Mouse (Mus musculus) liver, embryonic 14.5 days (tissue): ENCODE measurements around the gene Zfp68. TPM values are rescaled to one million over a fixed set of nuclear protein-coding genes. Genes with fewer than 3 reads are reported as not detected.
"Not testable (repeated sequence)": the region's sequence is repeated elsewhere in the genome, so short reads cannot be mapped to it uniquely, and the experiment has no call there.

Source experiments
- ATAC-seq: fragments of 200-750 bp; cut with Nextera tagmentation; 2 replicates; pipeline ENCODE4 v1.8.0; 2017; ENCODE audit warnings: moderate number of reproducible peaks, mild to moderate bottlenecking, moderate library complexity; ENCODE audit not compliant: insufficient read depth
- DNase-seq, 3 experiments: peaks; one replicate each; pipeline ENCODE4 v3.0.0-alpha.2; 2012 to 2013; ENCODE audit warnings: low read depth in 3 of 3, low spot score in 3 of 3
- H3K27ac ChIP-seq: fragments of 300-500 bp; sonication (generic); 2 replicates; pipeline ENCODE4 v1.5.1; 2014; ENCODE audit warnings: moderate library complexity, mild to moderate bottlenecking, control low read depth, inconsistent platforms
- H3K27me3 ChIP-seq: fragments of 300-500 bp; sonication (generic); 2 replicates; pipeline ENCODE4 v1.6.1; 2014; ENCODE audit warnings: mild to moderate bottlenecking, low read length, moderate library complexity; ENCODE audit not compliant: control insufficient read depth, insufficient read depth
- H3K36me3 ChIP-seq: fragments of 300-500 bp; sonication (generic); replicated peaks from 2 replicates; pipeline ENCODE4 v1.6.1; 2014; ENCODE audit warnings: low read depth; ENCODE audit not compliant: control insufficient read depth, insufficient read depth
- H3K4me1 ChIP-seq, 2 experiments: fragments of 200-500 bp in 1 of 2; fragments of 300-500 bp in 1 of 2; sonication (generic) in 1 of 2; replicated peaks; 2 replicates each; pipeline ENCODE4 v1.6.1; 2012 to 2014; ENCODE audit warnings: antibody characterized with exemption in 1 of 2, inconsistent platforms in 1 of 2, low read length in 1 of 2; ENCODE audit not compliant: control insufficient read depth in 2 of 2, insufficient read depth in 2 of 2
- H3K4me2 ChIP-seq: fragments of 300-500 bp; sonication (generic); 2 replicates; pipeline ENCODE4 v1.6.1; 2014; ENCODE audit warnings: low read depth, mild to moderate bottlenecking, control low read depth, moderate library complexity
- H3K4me3 ChIP-seq, 2 experiments: fragments of 200-500 bp in 1 of 2; fragments of 300-500 bp in 1 of 2; sonication (generic) in 1 of 2; 2 replicates each; pipeline ENCODE4 v1.5.1; 2012 to 2014; ENCODE audit warnings: low read depth in 2 of 2, low read length in 2 of 2, mild to moderate bottlenecking in 2 of 2, control low read depth in 1 of 2, inconsistent platforms in 1 of 2, moderate library complexity in 1 of 2; ENCODE audit not compliant: insufficient read depth in 1 of 2
- H3K9ac ChIP-seq: fragments of 300-500 bp; sonication (generic); replicated peaks from 2 replicates; pipeline ENCODE4 v1.6.1; 2014; ENCODE audit warnings: mild to moderate bottlenecking, control low read depth, moderate library complexity
- H3K9me3 ChIP-seq: fragments of 300-500 bp; sonication (generic); 2 replicates; pipeline ENCODE4 v1.6.1; 2016; ENCODE audit warnings: low read length, mixed read lengths; ENCODE audit not compliant: control insufficient read depth
- CTCF ChIP-seq: IDR thresholded peaks from 2 replicates; pipeline ENCODE4 v1.5.1; 2016; ENCODE audit warnings: antibody characterized with exemption, low read depth, control low read depth
- EP300 ChIP-seq: IDR thresholded peaks from 2 replicates; pipeline ENCODE4 v1.6.1; 2016; ENCODE audit warnings: antibody characterized with exemption, low read depth
- WGBS: fragments of 180-500 bp; shearing (Covaris S2); extraction: QIAGEN DNeasy Blood & Tissue Kit; methylation state at CpG from one replicate; pipeline ENCODE4 v1.1.7; 2014; ENCODE audit not compliant: insufficient replicate concordance; 5-methylcytosine and 5-hydroxymethylcytosine counted together
- polyA plus RNA-seq, 2 experiments: library from polyadenylated mRNA; depleted of rRNA in 1 of 2; stranded (reverse) in 1 of 2; unstranded in 1 of 2; fragments of >200 nt; fragmentation: Nextera tagmentation in 1 of 2; extraction: Ambion mirVana in 1 of 2; gene quantifications; 2 replicates each; pipeline versions ENCODE4 v1.2.1 to v1.2.3; 2012 to 2014

Gene Zfp68
- polyA plus RNA-seq, 2 experiments: 5.1 to 15.3 TPM

GRCm38 (mm10) chr5:138622645-138623477 lies 3.3 kb upstream of the Zfp68 start, which contains the start of gene A430033K04Rik:
TSS of gene A430033K04Rik (plus strand) at chr5:138622859.
- no peaks in the 10 kb centered on the region for H3K27me3 ChIP-seq
- no peaks in the 10 kb centered on the region for H3K9me3 ChIP-seq
- peak within 1 kb of the TSS; percentile 72 to 79 for H3K4me3 ChIP-seq
- TF ChIP-seq EP300: no peak
- 1% methylated on average over 30 of the region's 30 CpGs for WGBS
- no peaks in the 10 kb centered on the region for H3K36me3 ChIP-seq
- peaks cover 8 to 9% of the 10 kb centered on the region in 2 experiments for H3K4me1 ChIP-seq
- peak within 1 kb of the TSS; percentile 81 for H3K4me2 ChIP-seq
- peak within 1 kb of the TSS; percentile 92 for H3K9ac ChIP-seq
- DNase-seq: peak; percentile 87 to 89 (median 89)
- ATAC-seq: peak; percentile 84
- peak within 1 kb of the TSS; percentile 53 for H3K27ac ChIP-seq

DNA sequence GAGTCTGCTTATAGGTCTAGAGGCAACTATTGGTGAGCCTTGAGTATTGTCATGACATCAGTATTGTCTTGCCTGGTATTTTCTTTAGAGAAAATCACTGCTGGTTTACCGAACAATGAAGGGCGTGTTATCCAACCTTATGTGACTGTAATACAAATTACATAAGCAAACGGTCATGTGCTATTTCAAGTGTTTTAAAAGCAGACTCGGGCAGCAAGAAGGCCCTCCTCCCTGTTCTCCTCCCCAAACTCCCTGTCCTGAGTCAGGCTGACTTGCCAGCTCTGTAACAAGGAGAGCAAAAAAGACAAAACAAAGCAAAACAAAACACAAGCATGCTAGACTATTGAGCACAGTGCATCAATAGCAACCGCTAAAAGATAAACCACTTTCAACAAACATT lies 1.3 kb upstream of the Zfp68 start:
- no peaks in the 10 kb centered on the region for H3K27me3 ChIP-seq
- H3K4me3 ChIP-seq: no peak overlapping the region
- no peak overlapping the region for H3K27ac ChIP-seq
- no peak overlapping the region for H3K9ac ChIP-seq
- H3K4me1 ChIP-seq: peaks cover 8 to 9% of the 10 kb centered on the region in 2 experiments
- no peak overlapping the region for H3K4me2 ChIP-seq
- TF ChIP-seq CTCF: no peak
- TF ChIP-seq EP300: no peak
- no peak for DNase-seq
- no peaks in the 10 kb centered on the region for H3K9me3 ChIP-seq
- peaks cover 7% of the 10 kb centered on the region for H3K36me3 ChIP-seq
- WGBS: 76% methylated on average over 5 of the region's 5 CpGs
- no peak for ATAC-seq

DNA sequence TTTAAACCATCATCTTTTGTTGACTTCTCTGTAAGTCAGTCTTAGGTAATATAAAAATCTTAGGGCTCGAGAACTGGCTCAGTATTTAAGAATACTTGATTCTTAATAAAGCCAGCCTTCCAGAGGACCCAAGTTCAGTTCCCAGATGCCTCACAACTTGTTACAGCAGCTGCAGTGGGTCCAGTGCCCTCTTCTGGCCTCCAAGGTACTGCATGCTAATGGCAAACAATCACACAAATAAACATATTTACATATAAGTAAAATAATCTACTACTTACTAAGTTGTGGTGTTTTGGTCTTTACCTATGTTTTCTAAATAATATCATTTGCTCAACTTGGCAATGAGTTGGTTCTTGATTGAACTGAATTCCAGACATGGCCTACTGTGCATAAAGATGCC lies 1.2 kb downstream of the Zfp68 start:
- H3K36me3 ChIP-seq: peaks cover 27% of the 10 kb centered on the region
- no peak overlapping the region for H3K9ac ChIP-seq
- no peak for TF ChIP-seq EP300
- TF ChIP-seq CTCF: peak; percentile 68
- peak overlapping the region; percentile 75 for H3K4me2 ChIP-seq
- H3K4me1 ChIP-seq: peaks cover 3 to 8% of the 10 kb centered on the region in 2 experiments
- H3K27ac ChIP-seq: no peak overlapping the region
- 54% methylated on average over 1 of the region's 1 CpGs for WGBS
- DNase-seq: no peak
- ATAC-seq: no peak
- no peaks in the 10 kb centered on the region for H3K27me3 ChIP-seq
- no peaks in the 10 kb centered on the region for H3K9me3 ChIP-seq
- H3K4me3 ChIP-seq: peak overlapping the region in 1 of 2 experiments; percentile 71; a peak in 2 of 4 replicates

GRCm38 (mm10) chr5:138587396-138587795 lies 32.2 kb downstream of the Zfp68 start:
- Histone ChIP-seq H3K4me2 (no peak overlapping the region), H3K27ac (no peak overlapping the region), H3K4me1 (no peaks in the 10 kb centered on the region), H3K4me3 (no peak overlapping the region), H3K9ac (no peak overlapping the region), H3K36me3 (no peaks in the 10 kb centered on the region), H3K9me3 (no peaks in the 10 kb centered on the region), H3K27me3 (no peaks in the 10 kb centered on the region)
- TF ChIP-seq EP300: no peak
- no peak for TF ChIP-seq CTCF
- WGBS: 66% methylated on average over 6 of the region's 6 CpGs
- ATAC-seq: no peak
- DNase-seq: no peak

DNA sequence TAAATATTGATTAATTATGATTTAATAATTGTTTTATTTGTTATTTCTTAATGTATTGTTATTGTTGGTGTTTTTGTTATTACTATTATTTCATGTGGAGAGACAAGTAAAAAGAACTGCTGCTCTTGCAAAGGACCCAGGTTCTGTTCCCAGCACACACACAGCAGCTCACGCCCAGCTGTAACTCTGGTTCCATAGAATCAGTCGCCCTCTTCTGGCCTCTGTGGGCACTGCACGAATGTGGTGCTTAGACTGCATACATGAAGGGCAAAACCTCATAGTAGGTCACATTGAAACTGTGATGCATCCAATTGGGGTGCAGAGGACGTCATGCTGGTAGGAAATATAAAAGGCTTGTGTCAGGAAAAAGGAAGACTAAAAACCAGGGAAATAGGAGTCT lies 47.9 kb downstream of the Zfp68 start:
- no peaks in the 10 kb centered on the region for H3K4me1 ChIP-seq
- no peak for ATAC-seq

GRCm38 (mm10) chr5:138564612-138565011 lies 54.9 kb downstream of the Zfp68 start, which contains the start of gene 1700123K08Rik:
TSS of gene 1700123K08Rik (minus strand) at chr5:138564712.
- H3K4me3 ChIP-seq, H3K27ac ChIP-seq, H3K27me3 ChIP-seq, DNase-seq, H3K9me3 ChIP-seq, H3K4me1 ChIP-seq, H3K4me2 ChIP-seq, H3K9ac ChIP-seq, H3K36me3 ChIP-seq, ATAC-seq: not testable (repeated sequence)
- 52% methylated on average over 2 of the region's 2 CpGs for WGBS

More for the DNA sequence above, 47.9 kb downstream of the Zfp68 start:
- no peak overlapping the region for H3K9ac ChIP-seq
- H3K27me3 ChIP-seq: no peaks in the 10 kb centered on the region
- no peak for DNase-seq
- WGBS: 40% methylated on average over 4 of the region's 4 CpGs
- H3K4me2 ChIP-seq: no peak overlapping the region
- H3K4me3 ChIP-seq: no peak overlapping the region
- H3K27ac ChIP-seq: no peak overlapping the region
- H3K36me3 ChIP-seq: no peaks in the 10 kb centered on the region
- TF ChIP-seq EP300: no peak
- peak; percentile 61 for TF ChIP-seq CTCF
- H3K9me3 ChIP-seq: no peaks in the 10 kb centered on the region
